Mouse (Mus musculus): ENCODE results near the gene Cd47.

DNA sequence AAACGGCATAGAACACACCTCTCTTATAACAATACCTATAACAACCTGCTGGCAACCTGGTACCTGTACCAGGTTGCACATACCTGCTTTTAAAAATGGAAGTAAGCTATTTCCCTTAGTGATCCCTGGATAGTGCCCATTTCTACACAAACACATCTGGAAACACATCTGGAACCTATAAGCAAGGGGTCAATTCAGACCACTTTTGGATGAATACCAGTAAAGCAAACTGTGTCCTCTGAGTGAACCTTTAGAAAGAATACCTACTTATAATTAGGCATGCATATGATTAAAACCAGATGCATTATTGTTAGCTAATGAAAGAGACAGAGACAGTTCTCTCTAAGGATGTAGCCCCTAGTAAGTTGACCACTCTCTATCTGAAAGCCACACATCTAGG, 140.7 kb downstream of the Cd47 start:
- TF ChIP-seq CTCF (IDR thresholded peaks at IDR 0.05; ENCODE audit: extremely low read depth, insufficient read depth, insufficient read length, insufficient replicate concordance) (no peak), POLR2A (IDR thresholded peaks at IDR 0.05; ENCODE audit: low read depth, low read length) (no peak)
